Mouse (Mus musculus) intestine, embryonic 15.5 days (tissue): ENCODE results near the gene Muc5b. TPM values are rescaled to one million over a fixed set of nuclear protein-coding genes. Genes with fewer than 3 reads are reported as not detected.

Experiments used
- ATAC-seq: fragments of 200-750 bp; cut with Nextera tagmentation; 2 replicates; pipeline ENCODE4 v1.8.0; 2017; ENCODE audit warnings: moderate TSS enrichment, moderate library complexity
- H3K27ac ChIP-seq: fragments of 300-500 bp; sonication (generic); 2 replicates; pipeline ENCODE4 v1.5.1; 2015; ENCODE audit warnings: mild to moderate bottlenecking, inconsistent platforms
- H3K27me3 ChIP-seq: fragments of 300-500 bp; sonication (generic); replicated peaks from 2 replicates; pipeline ENCODE4 v1.6.1; 2015; ENCODE audit warnings: inconsistent platforms
- H3K36me3 ChIP-seq: fragments of 300-500 bp; sonication (generic); 2 replicates; pipeline ENCODE4 v1.6.1; 2015; ENCODE audit warnings: inconsistent platforms
- H3K4me1 ChIP-seq: fragments of 300-500 bp; sonication (generic); replicated peaks from 2 replicates; pipeline ENCODE4 v1.6.1; 2015; ENCODE audit warnings: inconsistent platforms
- H3K4me2 ChIP-seq: fragments of 300-500 bp; sonication (generic); replicated peaks from 2 replicates; pipeline ENCODE4 v1.6.1; 2015; ENCODE audit warnings: mild to moderate bottlenecking, inconsistent platforms
- H3K4me3 ChIP-seq: fragments of 300-500 bp; sonication (generic); replicated peaks from 2 replicates; pipeline ENCODE4 v1.5.1; 2015; ENCODE audit warnings: inconsistent platforms
- H3K9ac ChIP-seq: fragments of 300-500 bp; sonication (generic); 2 replicates; pipeline ENCODE4 v1.6.1; 2015; ENCODE audit warnings: inconsistent platforms
- H3K9me3 ChIP-seq: fragments of 300-500 bp; sonication (generic); 2 replicates; pipeline ENCODE4 v1.6.1; 2016; ENCODE audit warnings: inconsistent platforms
- WGBS: fragments of 180-500 bp; shearing (Covaris S2); methylation state at CpG from one replicate; pipeline ENCODE4 v1.1.7; 2015; 5-methylcytosine and 5-hydroxymethylcytosine counted together
- polyA plus RNA-seq: library from polyadenylated mRNA; unstranded; fragments of >200 nt; fragmentation: Nextera tagmentation; extraction: Ambion mirVana; gene quantifications from 2 replicates; pipeline ENCODE4 v1.2.1, GENCODE M21; 2015

Gene Muc5b
- polyA plus RNA-seq, 1 experiment from 2014 or later: 0.01 TPM

DNA sequence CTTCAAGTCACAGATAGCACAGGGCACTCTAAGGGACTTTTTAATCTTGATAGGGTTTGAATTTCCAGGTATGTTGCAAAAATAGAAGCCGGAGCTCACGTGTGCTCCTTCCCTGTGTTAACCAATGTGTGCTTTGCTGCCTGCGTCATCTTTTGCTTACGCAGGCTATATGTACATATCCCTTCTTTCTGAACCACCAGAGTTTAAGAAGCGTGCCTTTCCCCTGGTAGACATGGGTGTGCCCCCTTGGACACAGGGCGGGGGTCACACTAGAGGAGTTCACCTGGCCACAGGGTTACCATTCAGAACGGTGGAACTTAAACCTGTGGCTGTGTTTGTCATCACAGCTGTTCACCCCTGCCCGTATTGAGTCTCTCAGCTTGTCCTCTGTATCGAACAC is 14.5 kb upstream of the Muc5b start:
- 87% methylated on average over 9 of the region's 9 CpGs for WGBS
- H3K27ac ChIP-seq: no peak overlapping the region

DNA sequence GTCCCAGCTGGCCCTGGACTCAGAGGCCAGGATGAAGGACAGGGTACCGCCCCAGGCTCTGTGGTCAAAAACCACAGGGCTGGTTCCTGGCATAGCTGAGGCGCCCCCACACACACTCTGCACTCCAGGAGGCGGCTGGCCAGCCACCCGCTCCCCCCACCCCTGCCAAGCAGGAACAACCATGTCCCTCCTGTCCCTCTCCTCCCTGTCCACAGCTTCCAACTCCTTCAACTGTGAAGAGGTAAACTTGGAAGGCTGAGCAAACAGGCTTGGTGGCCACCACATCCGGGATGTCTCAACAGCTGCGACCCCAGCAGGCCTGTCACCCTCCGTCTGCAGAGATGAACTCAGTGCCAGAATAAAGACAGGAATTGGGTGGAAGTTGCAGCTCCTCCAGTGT is 2.9 kb upstream of the Muc5b start:
- no peak for ATAC-seq
- H3K9me3 ChIP-seq: no peaks in the 10 kb centered on the region
- no peak overlapping the region for H3K9ac ChIP-seq
- 73% methylated on average over 7 of the region's 7 CpGs for WGBS
- no peaks in the 10 kb centered on the region for H3K36me3 ChIP-seq
- H3K27me3 ChIP-seq: no peaks in the 10 kb centered on the region
- no peak overlapping the region for H3K4me2 ChIP-seq
- H3K4me1 ChIP-seq: no peaks in the 10 kb centered on the region
- H3K4me3 ChIP-seq: no peak overlapping the region
- H3K27ac ChIP-seq: no peak overlapping the region

More for the DNA sequence above, 14.5 kb upstream of the Muc5b start:
- Histone ChIP-seq H3K4me1 (0 out of 2 replicates have a peak, but pooled peaks cover 3% of the 10 kb centered on the region), H3K36me3 (no peaks in the 10 kb centered on the region), H3K4me2 (no peak overlapping the region), H3K9ac (no peak overlapping the region), H3K9me3 (no peaks in the 10 kb centered on the region), H3K27me3 (no peaks in the 10 kb centered on the region), H3K4me3 (no peak overlapping the region)
- no peak for ATAC-seq

DNA sequence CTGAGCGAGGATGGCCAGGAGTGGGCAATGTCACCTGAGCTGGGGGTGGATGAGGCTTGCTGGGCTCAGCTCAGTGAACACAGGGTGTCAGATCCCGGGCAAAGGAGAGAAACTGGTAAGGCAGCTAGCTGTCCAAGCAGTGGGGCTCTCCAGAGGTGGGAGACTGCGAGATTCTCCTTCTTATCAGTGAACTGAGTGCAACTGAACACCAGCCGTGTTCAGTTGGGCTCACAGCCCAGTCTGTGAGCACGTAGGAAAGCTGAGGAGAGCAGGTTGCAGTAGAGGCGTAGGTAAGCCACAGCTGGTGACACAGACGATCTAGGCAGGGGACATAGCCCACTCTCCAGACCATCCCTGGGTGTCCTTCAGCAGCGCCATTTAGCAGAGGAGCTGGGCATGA is 2.4 kb upstream of the Muc5b start:
- no peaks in the 10 kb centered on the region for H3K27me3 ChIP-seq
- H3K27ac ChIP-seq: no peak overlapping the region
- no peak overlapping the region for H3K9ac ChIP-seq
- ATAC-seq: no peak
- H3K4me2 ChIP-seq: no peak overlapping the region
- no peak overlapping the region for H3K4me3 ChIP-seq
- 68% methylated on average over 8 of the region's 8 CpGs for WGBS
- H3K36me3 ChIP-seq: no peaks in the 10 kb centered on the region
- H3K4me1 ChIP-seq: no peaks in the 10 kb centered on the region
- no peaks in the 10 kb centered on the region for H3K9me3 ChIP-seq

DNA sequence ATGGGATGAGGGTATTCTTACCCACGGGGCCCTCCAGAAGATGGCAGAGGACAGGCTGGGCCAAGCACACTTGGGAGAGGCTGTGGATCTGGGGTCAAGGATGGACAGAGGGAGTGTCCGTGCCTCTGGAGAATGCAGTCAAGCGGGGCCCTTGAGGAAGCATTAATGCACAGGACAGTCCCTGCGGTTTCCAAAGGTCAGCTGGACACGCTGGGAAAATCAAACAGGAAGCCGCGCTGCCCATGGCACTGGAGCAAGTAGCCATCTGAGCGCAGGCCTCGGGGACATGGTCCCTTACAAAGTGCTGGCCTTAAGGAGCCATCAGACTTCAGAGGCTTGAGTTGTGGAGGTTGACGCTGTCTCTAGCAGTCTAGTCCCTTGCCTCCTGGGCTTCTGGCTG is 1.5 kb downstream of the Muc5b start:
- 83% methylated on average over 10 of the region's 10 CpGs for WGBS
- ATAC-seq: no peak

DNA sequence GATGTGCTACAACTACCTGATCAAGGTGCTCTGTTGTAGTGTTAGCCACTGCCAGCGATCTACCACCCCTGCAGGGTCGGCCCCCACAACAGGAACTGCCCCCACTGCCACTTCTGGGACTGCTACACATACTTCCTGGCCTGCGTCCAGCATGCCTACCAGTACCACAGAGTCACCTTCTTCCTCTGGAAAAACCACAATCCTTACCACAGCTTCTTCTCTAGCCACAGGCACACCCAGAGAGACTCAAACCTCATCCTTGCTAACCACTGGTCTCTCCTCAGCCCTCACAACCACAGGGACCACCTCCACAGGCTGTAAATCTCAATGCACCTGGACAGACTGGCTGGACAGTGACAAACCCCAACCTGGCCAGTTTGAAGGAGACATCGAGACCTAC is 22.2 kb downstream of the Muc5b start:
- H3K9ac ChIP-seq: no peak overlapping the region
- WGBS: 90% methylated on average over 4 of the region's 4 CpGs
- no peak for ATAC-seq
- no peaks in the 10 kb centered on the region for H3K9me3 ChIP-seq
- no peak overlapping the region for H3K4me2 ChIP-seq
- no peaks in the 10 kb centered on the region for H3K4me1 ChIP-seq
- H3K27me3 ChIP-seq: no peaks in the 10 kb centered on the region
- no peak overlapping the region for H3K4me3 ChIP-seq
- H3K36me3 ChIP-seq: no peaks in the 10 kb centered on the region
- H3K27ac ChIP-seq: no peak overlapping the region

More for the DNA sequence above, 1.5 kb downstream of the Muc5b start:
- Histone ChIP-seq H3K4me1 (no peaks in the 10 kb centered on the region), H3K36me3 (no peaks in the 10 kb centered on the region), H3K27ac (no peak overlapping the region), H3K4me2 (no peak overlapping the region), H3K4me3 (no peak overlapping the region), H3K27me3 (no peaks in the 10 kb centered on the region; the same call in 1 of the 2 replicates), H3K9me3 (no peaks in the 10 kb centered on the region), H3K9ac (no peak overlapping the region)

DNA sequence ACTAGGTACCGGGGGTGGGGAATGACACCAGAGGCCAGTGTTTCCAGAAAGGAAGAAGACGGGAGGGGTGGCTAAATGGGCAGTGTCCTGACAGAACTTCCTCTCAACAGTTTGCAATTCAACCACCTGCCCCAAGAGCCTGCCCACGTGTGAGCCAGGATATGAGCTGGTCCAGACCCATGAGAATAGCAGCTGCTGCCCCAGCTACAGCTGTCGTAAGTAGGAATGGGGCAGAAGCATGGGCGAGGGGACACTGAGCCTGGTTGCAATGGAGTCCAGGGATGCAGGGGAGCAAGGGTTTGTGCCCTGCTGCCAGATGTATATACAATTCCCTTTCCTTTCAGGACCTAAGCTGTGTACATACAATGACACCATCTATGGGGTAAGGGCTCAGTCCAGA is 30.8 kb downstream of the Muc5b start:
- Histone ChIP-seq H3K4me1 (no peaks in the 10 kb centered on the region), H3K4me2 (no peak overlapping the region), H3K27me3 (no peaks in the 10 kb centered on the region), H3K36me3 (peaks cover 7% of the 10 kb centered on the region; the same call in 1 of the 2 replicates), H3K9me3 (no peaks in the 10 kb centered on the region), H3K4me3 (no peak overlapping the region), H3K27ac (no peak overlapping the region), H3K9ac (no peak overlapping the region)
- no peak for ATAC-seq
- 69% methylated on average over 5 of the region's 5 CpGs for WGBS

DNA sequence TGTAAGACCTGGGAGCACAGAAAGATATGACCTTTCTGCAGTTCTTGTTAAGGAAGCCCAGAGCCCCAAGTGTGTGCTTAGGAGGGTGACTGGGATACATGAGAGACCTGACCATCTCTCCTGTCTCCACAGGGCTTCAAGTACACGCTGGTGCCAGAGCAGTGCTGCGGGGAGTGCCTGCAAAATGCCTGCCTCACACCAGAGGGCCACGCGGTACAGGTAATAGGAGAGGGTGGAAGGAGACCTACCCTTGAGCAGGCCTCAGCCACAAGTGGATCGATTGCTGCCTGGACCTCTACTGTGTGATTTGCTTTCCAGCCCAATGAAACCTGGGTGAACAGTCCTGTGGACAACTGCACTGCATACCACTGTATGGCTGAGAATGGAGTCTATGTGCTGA is 31.7 kb downstream of the Muc5b start:
- Histone ChIP-seq H3K27ac (no peak overlapping the region), H3K4me3 (no peak overlapping the region), H3K27me3 (no peaks in the 10 kb centered on the region), H3K9me3 (no peaks in the 10 kb centered on the region), H3K4me2 (no peak overlapping the region), H3K9ac (no peak overlapping the region), H3K36me3 (peaks cover 7% of the 10 kb centered on the region; the same call in 1 of the 2 replicates), H3K4me1 (no peaks in the 10 kb centered on the region)
- ATAC-seq: no peak
- WGBS: 77% methylated on average over 5 of the region's 5 CpGs

DNA sequence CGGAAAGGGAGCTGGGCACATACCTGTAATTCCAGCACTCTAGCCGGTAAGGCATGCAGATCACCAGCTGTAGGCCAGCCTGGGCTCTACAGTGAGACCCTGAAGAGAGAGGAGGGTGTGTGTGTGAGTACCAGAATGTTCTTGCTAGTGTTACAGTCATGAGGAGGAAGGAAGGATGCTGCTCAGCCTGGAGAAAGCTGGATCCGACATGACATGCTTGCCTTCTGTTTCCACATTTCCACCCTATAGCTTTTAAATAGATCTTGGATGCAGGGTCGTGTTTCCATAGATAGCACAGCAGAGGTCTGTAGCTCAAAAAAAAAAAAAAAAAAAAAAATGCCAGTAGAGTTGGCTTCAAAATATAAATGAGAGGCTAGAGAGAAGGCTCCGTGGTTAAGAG is 36.0 kb downstream of the Muc5b start:
- Histone ChIP-seq H3K4me1 (no peaks in the 10 kb centered on the region), H3K9me3 (no peaks in the 10 kb centered on the region), H3K27ac (no peak overlapping the region), H3K27me3 (no peaks in the 10 kb centered on the region), H3K4me2 (no peak overlapping the region), H3K36me3 (peaks cover 14% of the 10 kb centered on the region; the same call in 1 of the 2 replicates), H3K4me3 (no peak overlapping the region), H3K9ac (no peak overlapping the region)
- 85% methylated on average over 5 of the region's 5 CpGs for WGBS
- no peak for ATAC-seq

DNA sequence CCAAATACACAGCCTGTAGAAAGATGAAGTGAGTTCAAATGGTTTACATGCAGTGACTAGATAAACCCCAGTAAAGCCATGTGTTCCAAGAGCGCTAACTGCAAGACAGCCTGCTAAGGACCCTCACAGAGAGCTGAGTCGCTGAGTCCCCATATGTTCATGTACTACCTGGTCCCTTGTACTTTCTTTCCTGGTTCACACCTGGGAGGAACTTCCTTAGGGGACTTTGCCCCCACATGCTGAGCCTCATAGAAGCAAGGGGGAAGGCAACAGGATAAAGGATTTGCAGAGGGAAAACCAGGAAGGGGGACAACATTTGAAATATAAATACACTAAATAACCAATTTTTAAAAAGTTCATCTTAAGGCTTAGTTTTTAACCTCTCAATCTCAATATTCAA is 39.9 kb downstream of the Muc5b start:
- 83% methylated on average over 2 of the region's 2 CpGs for WGBS
- H3K9ac ChIP-seq: no peak overlapping the region
- H3K36me3 ChIP-seq: peaks cover 28% of the 10 kb centered on the region

DNA sequence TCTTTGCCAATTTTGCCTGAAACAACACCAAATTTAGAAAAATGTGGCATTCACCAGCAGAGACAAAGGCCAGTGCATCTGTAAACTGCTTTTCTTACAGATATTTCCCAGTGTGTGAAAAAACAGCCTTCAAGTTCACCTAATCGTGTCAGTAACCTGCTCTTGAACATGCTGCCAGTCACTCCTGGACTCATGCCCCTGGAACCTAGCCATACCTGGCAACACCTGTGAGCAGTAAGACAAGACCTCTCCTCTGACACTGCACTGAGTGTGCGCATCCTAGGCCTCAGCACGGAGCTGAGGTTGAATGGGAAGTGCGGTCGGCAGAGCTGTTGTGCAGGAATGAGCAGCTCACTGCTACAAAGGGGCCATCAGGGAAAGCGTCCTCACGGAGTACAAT is 53.3 kb downstream of the Muc5b start:
- H3K9me3 ChIP-seq: no peaks in the 10 kb centered on the region
- H3K36me3 ChIP-seq: peaks cover 41% of the 10 kb centered on the region
- no peak overlapping the region for H3K9ac ChIP-seq
- 0 out of 2 replicates have a peak, but pooled peaks cover 5% of the 10 kb centered on the region for H3K4me1 ChIP-seq
- no peak overlapping the region for H3K4me3 ChIP-seq
- 94% methylated on average over 7 of the region's 7 CpGs for WGBS
- no peak overlapping the region for H3K4me2 ChIP-seq
- no peaks in the 10 kb centered on the region for H3K27me3 ChIP-seq
- H3K27ac ChIP-seq: no peak overlapping the region
- ATAC-seq: no peak

More for the DNA sequence above, 39.9 kb downstream of the Muc5b start:
- no peaks in the 10 kb centered on the region for H3K9me3 ChIP-seq
- H3K4me2 ChIP-seq: no peak overlapping the region
- peak; percentile 81 for ATAC-seq
- H3K4me3 ChIP-seq: no peak overlapping the region
- no peaks in the 10 kb centered on the region for H3K4me1 ChIP-seq
- H3K27me3 ChIP-seq: no peaks in the 10 kb centered on the region
- H3K27ac ChIP-seq: no peak overlapping the region

DNA sequence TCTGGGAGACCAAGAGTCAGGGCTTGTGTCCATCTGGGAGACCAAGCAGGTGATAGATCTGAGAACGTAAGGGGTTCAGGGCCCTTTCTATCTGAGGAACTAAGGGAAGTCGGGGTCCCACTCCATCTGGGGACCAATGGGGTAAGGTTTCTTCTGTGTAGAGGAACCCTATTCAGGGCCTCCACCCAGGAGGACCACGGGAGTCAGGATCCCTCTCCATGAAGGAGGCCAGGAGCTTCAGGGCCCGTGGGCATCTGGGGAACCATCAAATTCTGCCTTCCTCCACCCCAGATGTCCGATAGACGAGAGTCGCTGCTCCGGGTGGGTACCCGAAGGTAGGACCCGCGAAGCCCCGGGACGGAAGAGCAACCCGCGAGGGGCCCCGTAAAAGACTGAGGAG is 63.0 kb downstream of the Muc5b start:
- peak overlapping the region; percentile 78 for H3K4me2 ChIP-seq
- H3K4me1 ChIP-seq: peaks cover 19% of the 10 kb centered on the region
- no peaks in the 10 kb centered on the region for H3K36me3 ChIP-seq
- peak; percentile 70 for ATAC-seq
- 0% methylated on average over 16 of the region's 16 CpGs for WGBS
- peak overlapping the region; percentile 86 for H3K9ac ChIP-seq
- peak overlapping the region; percentile 80 for H3K4me3 ChIP-seq
- H3K27ac ChIP-seq: peak overlapping the region; percentile 56
- no peaks in the 10 kb centered on the region for H3K9me3 ChIP-seq
- no peaks in the 10 kb centered on the region for H3K27me3 ChIP-seq

DNA sequence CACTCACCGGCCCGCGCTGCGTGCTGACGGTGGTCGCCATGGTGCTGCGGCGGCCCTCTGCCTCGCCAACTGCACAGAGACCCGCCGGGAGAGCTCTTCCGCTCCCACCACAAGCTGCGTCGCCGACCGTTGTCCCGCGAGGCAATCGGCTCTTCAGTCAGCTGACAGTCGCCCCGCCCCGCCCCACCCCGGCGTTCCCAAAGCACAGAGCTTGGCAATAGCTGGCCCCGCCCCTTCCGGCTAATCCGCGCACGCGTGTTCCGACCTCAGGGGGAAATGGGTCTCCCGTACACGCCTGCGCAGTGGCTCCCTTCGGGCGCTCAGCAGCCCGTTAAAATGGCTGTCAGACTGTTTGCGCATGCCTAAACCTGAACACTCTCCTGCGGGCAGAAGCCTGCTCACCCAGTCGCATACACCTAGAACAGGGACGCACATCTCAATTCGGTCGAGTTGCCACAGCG is 63.4 kb downstream of the Muc5b start:
- Histone ChIP-seq H3K4me3 (peak overlapping the region; percentile 80), H3K36me3 (no peaks in the 10 kb centered on the region), H3K4me1 (peaks cover 15% of the 10 kb centered on the region), H3K9ac (peak overlapping the region; percentile 86), H3K27ac (peak overlapping the region; percentile 56), H3K9me3 (no peaks in the 10 kb centered on the region), H3K27me3 (no peaks in the 10 kb centered on the region), H3K4me2 (peak overlapping the region; percentile 78)
- peak; percentile 98 for ATAC-seq
- WGBS: under 1% methylated on average over 44 of the region's 44 CpGs

DNA sequence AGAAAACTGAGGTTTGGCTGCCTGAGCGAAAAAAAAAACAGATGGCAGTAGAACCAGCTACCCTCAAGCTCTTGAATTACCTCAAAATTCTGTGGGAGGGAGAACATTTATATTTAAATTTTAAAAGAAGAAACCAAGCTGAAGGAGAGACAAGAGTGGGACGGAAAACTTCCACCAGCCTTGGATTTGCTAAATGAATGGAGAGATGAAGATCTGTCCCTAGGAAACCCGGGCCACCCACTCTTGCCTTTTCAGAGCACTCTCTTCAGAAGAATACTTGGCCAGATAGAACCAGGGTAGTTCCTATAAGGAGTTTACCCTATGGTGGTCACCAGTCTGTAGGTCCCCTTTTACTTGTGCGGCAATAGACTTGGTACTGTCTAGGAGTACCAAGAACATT is 63.9 kb downstream of the Muc5b start:
- peaks cover 15% of the 10 kb centered on the region for H3K4me1 ChIP-seq
- no peaks in the 10 kb centered on the region for H3K9me3 ChIP-seq
- H3K9ac ChIP-seq: no peak overlapping the region
- no peak overlapping the region for H3K27ac ChIP-seq
- H3K4me3 ChIP-seq: peak overlapping the region; percentile 80
- H3K27me3 ChIP-seq: no peaks in the 10 kb centered on the region
- H3K4me2 ChIP-seq: peak overlapping the region; percentile 76
- H3K36me3 ChIP-seq: no peaks in the 10 kb centered on the region
- WGBS: 71% methylated on average over 4 of the region's 4 CpGs
- no peak for ATAC-seq
